Mouse (Mus musculus): ENCODE data around the gene Usp32. TPM values are rescaled to one million over a fixed set of nuclear protein-coding genes. Genes with fewer than 3 reads are reported as not detected.
A peak's percentile ranks its signal among the peaks of the same experiment; 100 is the strongest.

The Usp32 gene
- total RNA-seq, 2 experiments from 2014 or later, result 22.0 to 24.9 TPM

GRCm38 (mm10) chr11:84988341-84988919 is 151.5 kb downstream of the Usp32 start:
- no peak for ATAC-seq (ENCODE audit: poor library complexity, severe bottlenecking)

GRCm38 (mm10) chr11:84985421-84985820 is 154.5 kb downstream of the Usp32 start:
- ATAC-seq (ENCODE audit: poor library complexity, severe bottlenecking), result peak; percentile 68

GRCm38 (mm10) chr11:84980697-84981096 is 159.3 kb downstream of the Usp32 start:
- no peak for ATAC-seq (ENCODE audit: poor library complexity, severe bottlenecking)

GRCm38 (mm10) chr11:84979351-84979750 is 160.6 kb downstream of the Usp32 start:
- peak; percentile 90 for ATAC-seq (ENCODE audit: poor library complexity, severe bottlenecking)

- ATAC-seq (ENCODE audit: poor library complexity, severe bottlenecking), result peak; percentile 57; the same call in 1 of the 2 replicates
Measured at GRCm38 (mm10) chr11:84978113-84978512, 161.8 kb downstream of the Usp32 start.

GRCm38 (mm10) chr11:84977385-84977952 is 162.5 kb downstream of the Usp32 start:
- ATAC-seq (ENCODE audit: poor library complexity, severe bottlenecking), result no peak

- ATAC-seq (ENCODE audit: poor library complexity, severe bottlenecking), result no peak
Measured at GRCm38 (mm10) chr11:84976706-84977105, 163.3 kb downstream of the Usp32 start.

GRCm38 (mm10) chr11:84974582-84974981 is 165.4 kb downstream of the Usp32 start:
- ATAC-seq (ENCODE audit: poor library complexity, severe bottlenecking), result no peak

GRCm38 (mm10) chr11:84973661-84974060 is 166.3 kb downstream of the Usp32 start:
- ATAC-seq (ENCODE audit: poor library complexity, severe bottlenecking), result no peak

GRCm38 (mm10) chr11:84972067-84972466 is 167.9 kb downstream of the Usp32 start:
- ATAC-seq (ENCODE audit: poor library complexity, severe bottlenecking), result no peak

- ATAC-seq (ENCODE audit: poor library complexity, severe bottlenecking), result no peak
Measured at GRCm38 (mm10) chr11:84968775-84969174, 171.2 kb downstream of the Usp32 start.

- no peak for ATAC-seq (ENCODE audit: poor library complexity, severe bottlenecking)
Measured at GRCm38 (mm10) chr11:84968309-84968708, 171.7 kb downstream of the Usp32 start.

GRCm38 (mm10) chr11:84967113-84967512 is 172.8 kb downstream of the Usp32 start:
- no peak for ATAC-seq (ENCODE audit: poor library complexity, severe bottlenecking)

GRCm38 (mm10) chr11:84966696-84967095 is 173.3 kb downstream of the Usp32 start:
- no peak for ATAC-seq (ENCODE audit: poor library complexity, severe bottlenecking)

GRCm38 (mm10) chr11:84963556-84963955 is 176.4 kb downstream of the Usp32 start:
- no peak for ATAC-seq (ENCODE audit: poor library complexity, severe bottlenecking)

- no peak for ATAC-seq (ENCODE audit: poor library complexity, severe bottlenecking)
Measured at GRCm38 (mm10) chr11:84962536-84962935, 177.4 kb downstream of the Usp32 start.

- no peak for ATAC-seq (ENCODE audit: poor library complexity, severe bottlenecking)
Measured at GRCm38 (mm10) chr11:84961571-84961970, 178.4 kb downstream of the Usp32 start.

- no peak for ATAC-seq (ENCODE audit: poor library complexity, severe bottlenecking)
Measured at GRCm38 (mm10) chr11:84960780-84961179, 179.2 kb downstream of the Usp32 start.

GRCm38 (mm10) chr11:84960291-84960690 is 179.7 kb downstream of the Usp32 start:
- no peak for ATAC-seq (ENCODE audit: poor library complexity, severe bottlenecking)

- ATAC-seq (ENCODE audit: poor library complexity, severe bottlenecking), result no peak
Measured at GRCm38 (mm10) chr11:84959701-84960181, 180.2 kb downstream of the Usp32 start.

- no peak for ATAC-seq (ENCODE audit: poor library complexity, severe bottlenecking)
Measured at GRCm38 (mm10) chr11:84959181-84959580, 180.8 kb downstream of the Usp32 start.

- ATAC-seq (ENCODE audit: poor library complexity, severe bottlenecking), result no peak
Measured at GRCm38 (mm10) chr11:84958271-84958630, 181.7 kb downstream of the Usp32 start.

All from megakaryocyte, adult 5-6 weeks (primary cell).